Mouse (Mus musculus): ENCODE measurements at regions not wholly inside any gene's neighbourhood (a gene's known extent, or its start where the extent isn't known, plus 50 kb on each side); places are given as distances from the start of the nearest gene placed in this dataset.
"Not testable (repeated sequence)": the region's sequence is repeated elsewhere in the genome, so short reads cannot be mapped to it uniquely, and the experiment has no call there.

GRCm38 (mm10) chr3:40339492-40340030, 191.5 kb upstream of the Intu start:
- H3K9me3 ChIP-seq (ENCODE audit: control insufficient read depth, low read length): no peaks in the 10 kb centered on the region
- no peak overlapping the region for H3K9ac ChIP-seq (ENCODE audit: low read length)
- WGBS: 91% methylated on average over 5 of the region's 5 CpGs
- H3K4me3 ChIP-seq (ENCODE audit: low read depth, low read length): no peak overlapping the region
- H3K4me2 ChIP-seq (ENCODE audit: low read length): no peak overlapping the region
- H3K4me1 ChIP-seq (replicated peaks; ENCODE audit: control insufficient read depth, insufficient read depth, low read length): no peaks in the 10 kb centered on the region
- H3K27me3 ChIP-seq (replicated peaks; ENCODE audit: control insufficient read depth, insufficient read depth, low read length): no peaks in the 10 kb centered on the region
- H3K27ac ChIP-seq (ENCODE audit: low read depth): no peak overlapping the region
- no peak for DNase-seq (ENCODE audit: low spot score)
- H3K36me3 ChIP-seq (ENCODE audit: control insufficient read depth, insufficient read depth, low read length): no peaks in the 10 kb centered on the region
- ATAC-seq (replicated peaks; ENCODE audit: low FRiP score, low TSS enrichment, low read depth): no peak

DNA sequence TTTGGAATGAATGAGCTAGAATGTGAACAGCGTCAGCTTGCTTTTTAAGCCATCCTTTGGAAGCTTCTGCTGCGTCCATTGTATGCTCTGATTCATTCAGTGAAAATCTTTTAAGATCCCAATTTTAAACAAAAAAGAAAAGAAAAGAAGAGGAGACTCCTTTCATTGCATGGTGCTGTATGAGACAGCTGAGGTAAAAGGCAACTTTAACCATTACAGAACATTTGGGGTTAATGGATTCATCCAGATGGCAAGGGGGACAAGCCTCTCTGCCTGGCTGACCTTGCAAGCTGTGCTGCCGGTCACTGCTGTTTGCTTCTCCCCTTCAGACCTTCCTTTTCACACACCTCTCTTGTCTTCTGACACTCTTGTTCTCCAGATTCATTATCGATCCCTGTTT, 176.0 kb upstream of the Intu start:
- Histone ChIP-seq H3K27ac (ENCODE audit: low read depth) (no peak overlapping the region), H3K9me3 (ENCODE audit: control insufficient read depth, low read length) (no peaks in the 10 kb centered on the region), H3K9ac (ENCODE audit: low read length) (no peak overlapping the region), H3K4me3 (ENCODE audit: low read depth, low read length) (no peak overlapping the region), H3K27me3 (replicated peaks; ENCODE audit: control insufficient read depth, insufficient read depth, low read length) (no peaks in the 10 kb centered on the region), H3K4me1 (replicated peaks; ENCODE audit: control insufficient read depth, insufficient read depth, low read length) (no peaks in the 10 kb centered on the region), H3K4me2 (ENCODE audit: low read length) (no peak overlapping the region), H3K36me3 (ENCODE audit: control insufficient read depth, insufficient read depth, low read length) (no peaks in the 10 kb centered on the region)
- DNase-seq (ENCODE audit: low spot score): no peak
- ATAC-seq (replicated peaks; ENCODE audit: low FRiP score, low TSS enrichment, low read depth): no peak
- 79% methylated on average over 4 of the region's 4 CpGs for WGBS

GRCm38 (mm10) chr3:40368421-40368820, 162.7 kb upstream of the Intu start:
- no peak for ATAC-seq (replicated peaks; ENCODE audit: low FRiP score, low TSS enrichment, low read depth)
- WGBS: 85% methylated on average over 4 of the region's 4 CpGs

DNA sequence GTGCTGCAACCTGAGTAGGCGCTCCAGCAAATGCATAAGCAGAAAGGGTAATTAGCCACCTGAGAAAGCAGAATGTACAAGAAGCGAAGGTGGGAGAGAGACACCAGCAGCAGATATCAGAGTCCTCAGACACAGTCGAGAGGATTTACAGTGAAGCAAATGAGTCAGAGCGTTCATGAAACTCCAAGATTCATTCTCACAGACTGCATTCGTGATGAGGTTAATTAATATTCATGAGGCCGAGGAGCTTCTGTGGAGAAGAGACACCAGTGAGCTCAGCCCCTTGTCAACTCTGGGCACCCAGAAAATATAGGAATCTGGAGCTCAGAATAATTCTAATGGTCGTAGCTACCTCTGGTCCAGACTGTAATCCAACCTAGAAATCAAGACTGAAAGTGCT, 159.7 kb upstream of the Intu start:
- no peak for ATAC-seq (replicated peaks; ENCODE audit: low FRiP score, low TSS enrichment, low read depth)
- no peak overlapping the region for H3K4me3 ChIP-seq (ENCODE audit: low read depth, low read length)
- H3K9me3 ChIP-seq (ENCODE audit: control insufficient read depth, low read length): no peaks in the 10 kb centered on the region
- no peak overlapping the region for H3K9ac ChIP-seq (ENCODE audit: low read length)
- H3K4me2 ChIP-seq (ENCODE audit: low read length): no peak overlapping the region
- no peaks in the 10 kb centered on the region for H3K27me3 ChIP-seq (replicated peaks; ENCODE audit: control insufficient read depth, insufficient read depth, low read length)
- no peaks in the 10 kb centered on the region for H3K36me3 ChIP-seq (ENCODE audit: control insufficient read depth, insufficient read depth, low read length)
- no peak for DNase-seq (ENCODE audit: low spot score)
- H3K27ac ChIP-seq (ENCODE audit: low read depth): no peak overlapping the region
- no peaks in the 10 kb centered on the region for H3K4me1 ChIP-seq (replicated peaks; ENCODE audit: control insufficient read depth, insufficient read depth, low read length)
- WGBS: 56% methylated on average over 7 of the region's 7 CpGs

More at GRCm38 (mm10) chr3:40368421-40368820, 162.7 kb upstream of the Intu start:
- H3K4me1 ChIP-seq (replicated peaks; ENCODE audit: control insufficient read depth, insufficient read depth, low read length): no peaks in the 10 kb centered on the region
- H3K36me3 ChIP-seq (ENCODE audit: control insufficient read depth, insufficient read depth, low read length): no peaks in the 10 kb centered on the region
- H3K4me2 ChIP-seq (ENCODE audit: low read length): no peak overlapping the region
- H3K27ac ChIP-seq (ENCODE audit: low read depth): no peak overlapping the region
- H3K9me3 ChIP-seq (ENCODE audit: control insufficient read depth, low read length): no peaks in the 10 kb centered on the region
- no peak overlapping the region for H3K9ac ChIP-seq (ENCODE audit: low read length)
- no peak for DNase-seq (ENCODE audit: low spot score)
- H3K4me3 ChIP-seq (ENCODE audit: low read depth, low read length): no peak overlapping the region
- no peaks in the 10 kb centered on the region for H3K27me3 ChIP-seq (replicated peaks; ENCODE audit: control insufficient read depth, insufficient read depth, low read length)

DNA sequence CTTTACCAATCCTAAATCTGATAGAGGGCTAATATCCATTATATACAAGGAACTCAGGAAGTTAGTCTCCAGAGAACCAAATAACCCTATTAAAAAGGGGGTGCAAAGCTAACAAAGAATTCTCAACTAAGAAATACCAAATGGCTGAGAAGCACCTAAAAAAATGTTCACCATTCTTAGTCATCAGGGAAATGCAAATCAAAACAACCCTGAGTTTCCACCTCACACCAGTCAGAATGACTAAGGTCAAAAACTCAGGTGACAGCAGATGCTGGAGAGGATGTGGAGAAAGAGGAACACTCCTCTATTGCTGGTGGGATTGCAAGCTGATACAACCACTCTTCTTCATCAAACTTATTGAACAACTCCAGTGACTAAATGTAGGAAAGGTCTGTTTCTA, 154.9 kb upstream of the Intu start:
- H3K27ac ChIP-seq (ENCODE audit: low read depth); H3K9ac ChIP-seq (ENCODE audit: low read length); DNase-seq (ENCODE audit: low spot score); H3K4me1 ChIP-seq (replicated peaks; ENCODE audit: control insufficient read depth, insufficient read depth, low read length); H3K27me3 ChIP-seq (replicated peaks; ENCODE audit: control insufficient read depth, insufficient read depth, low read length); H3K4me2 ChIP-seq (ENCODE audit: low read length); H3K36me3 ChIP-seq (ENCODE audit: control insufficient read depth, insufficient read depth, low read length); H3K9me3 ChIP-seq (ENCODE audit: control insufficient read depth, low read length); ATAC-seq (replicated peaks; ENCODE audit: low FRiP score, low TSS enrichment, low read depth); H3K4me3 ChIP-seq (ENCODE audit: low read depth, low read length): not testable (repeated sequence)

DNA sequence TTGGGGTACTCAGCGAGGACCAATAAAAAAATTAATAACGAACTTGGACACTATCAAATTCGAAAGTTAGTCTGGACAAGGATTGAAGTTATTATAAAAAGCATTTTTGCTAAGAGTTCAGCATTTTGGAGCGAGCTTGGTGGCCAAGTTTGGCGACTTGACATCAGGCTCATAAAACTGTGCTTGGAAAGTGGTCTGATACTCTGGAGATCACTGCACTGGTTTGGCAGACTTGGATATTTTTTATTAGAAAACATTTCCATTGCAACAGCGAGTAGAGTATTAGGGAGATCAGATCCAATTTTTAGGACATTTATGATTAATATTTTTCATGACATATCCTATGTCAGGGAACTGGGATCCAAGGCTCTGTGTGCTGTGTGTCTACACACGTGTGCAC, 153.7 kb upstream of the Intu start:
- DNase-seq (ENCODE audit: low spot score) (no peak), ATAC-seq (replicated peaks; ENCODE audit: low FRiP score, low TSS enrichment, low read depth) (no peak)
- WGBS: 79% methylated on average over 7 of the region's 7 CpGs
- Histone ChIP-seq H3K4me1 (replicated peaks; ENCODE audit: control insufficient read depth, insufficient read depth, low read length) (no peaks in the 10 kb centered on the region), H3K9me3 (ENCODE audit: control insufficient read depth, low read length) (no peaks in the 10 kb centered on the region), H3K9ac (ENCODE audit: low read length) (no peak overlapping the region), H3K27me3 (replicated peaks; ENCODE audit: control insufficient read depth, insufficient read depth, low read length) (no peaks in the 10 kb centered on the region), H3K4me3 (ENCODE audit: low read depth, low read length) (no peak overlapping the region), H3K4me2 (ENCODE audit: low read length) (no peak overlapping the region), H3K36me3 (ENCODE audit: control insufficient read depth, insufficient read depth, low read length) (no peaks in the 10 kb centered on the region), H3K27ac (ENCODE audit: low read depth) (no peak overlapping the region)

DNA sequence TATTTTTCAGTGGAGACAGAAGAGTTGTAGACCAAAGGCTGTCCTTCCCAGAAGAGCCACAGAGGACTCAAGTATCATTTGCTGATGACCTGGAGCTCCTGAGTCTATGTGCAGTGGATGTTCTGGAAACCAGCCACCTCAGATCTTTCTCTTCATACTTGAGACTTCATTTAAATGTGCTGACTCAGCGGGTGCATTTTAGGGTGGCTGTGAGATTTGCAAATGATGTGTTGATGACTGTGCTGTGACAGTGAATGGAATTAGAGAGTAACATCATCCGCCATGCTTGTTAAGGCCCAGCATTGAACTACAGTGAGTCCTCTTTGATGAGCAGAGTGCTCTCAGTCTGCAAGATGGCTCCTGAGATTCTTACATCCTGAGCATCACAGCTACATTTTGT, 152.0 kb upstream of the Intu start:
- DNase-seq (ENCODE audit: low spot score) (no peak), ATAC-seq (replicated peaks; ENCODE audit: low FRiP score, low TSS enrichment, low read depth) (no peak)
- Histone ChIP-seq H3K4me3 (ENCODE audit: low read depth, low read length) (no peak overlapping the region), H3K9ac (ENCODE audit: low read length) (no peak overlapping the region), H3K27ac (ENCODE audit: low read depth) (no peak overlapping the region), H3K9me3 (ENCODE audit: control insufficient read depth, low read length) (no peaks in the 10 kb centered on the region), H3K27me3 (replicated peaks; ENCODE audit: control insufficient read depth, insufficient read depth, low read length) (no peaks in the 10 kb centered on the region), H3K4me2 (ENCODE audit: low read length) (no peak overlapping the region), H3K36me3 (ENCODE audit: control insufficient read depth, insufficient read depth, low read length) (no peaks in the 10 kb centered on the region), H3K4me1 (replicated peaks; ENCODE audit: control insufficient read depth, insufficient read depth, low read length) (no peaks in the 10 kb centered on the region)
- WGBS: 94% methylated on average over 2 of the region's 2 CpGs

GRCm38 (mm10) chr3:40391631-40392030, 139.5 kb upstream of the Intu start:
- H3K36me3 ChIP-seq (ENCODE audit: control insufficient read depth, insufficient read depth, low read length): no peaks in the 10 kb centered on the region
- WGBS: 50% methylated on average over 6 of the region's 6 CpGs
- ATAC-seq (replicated peaks; ENCODE audit: low FRiP score, low TSS enrichment, low read depth) (no peak), DNase-seq (ENCODE audit: low spot score) (no peak)
- no peak overlapping the region for H3K27ac ChIP-seq (ENCODE audit: low read depth)
- no peaks in the 10 kb centered on the region for H3K4me1 ChIP-seq (replicated peaks; ENCODE audit: control insufficient read depth, insufficient read depth, low read length)
- no peak overlapping the region for H3K4me3 ChIP-seq (ENCODE audit: low read depth, low read length)
- H3K9me3 ChIP-seq (ENCODE audit: control insufficient read depth, low read length): no peaks in the 10 kb centered on the region
- no peaks in the 10 kb centered on the region for H3K27me3 ChIP-seq (replicated peaks; ENCODE audit: control insufficient read depth, insufficient read depth, low read length)
- H3K4me2 ChIP-seq (ENCODE audit: low read length): no peak overlapping the region
- no peak overlapping the region for H3K9ac ChIP-seq (ENCODE audit: low read length)

DNA sequence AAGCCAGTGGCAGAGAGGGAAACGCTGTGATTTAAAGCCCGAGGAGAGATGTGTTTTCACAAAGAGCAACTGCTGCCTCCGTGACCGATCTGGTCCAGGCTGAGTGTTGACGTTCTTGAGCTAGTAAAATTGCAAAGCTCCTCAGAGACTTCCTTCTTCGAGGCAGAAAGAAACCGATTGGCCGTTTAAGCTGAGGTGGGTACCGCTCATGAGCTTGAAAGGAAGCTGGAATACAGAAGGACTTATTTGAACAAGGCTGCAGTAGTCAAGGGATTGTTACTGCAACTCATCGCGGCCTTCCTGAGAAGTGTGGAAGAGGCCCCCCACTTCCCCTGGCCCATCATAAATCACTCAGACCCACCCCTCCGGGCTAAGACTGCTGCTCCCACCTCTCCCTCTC, 132.9 kb upstream of the Intu start:
- ATAC-seq (replicated peaks; ENCODE audit: low FRiP score, low TSS enrichment, low read depth) (0 out of 2 replicates have a peak, but pooled peaks have one; percentile 27), DNase-seq (ENCODE audit: low spot score) (no peak)

More for the DNA sequence above, 132.9 kb upstream of the Intu start:
- Histone ChIP-seq H3K9ac (ENCODE audit: low read length) (no peak overlapping the region), H3K27ac (ENCODE audit: low read depth) (no peak overlapping the region), H3K36me3 (ENCODE audit: control insufficient read depth, insufficient read depth, low read length) (no peaks in the 10 kb centered on the region), H3K4me1 (replicated peaks; ENCODE audit: control insufficient read depth, insufficient read depth, low read length) (0 out of 2 replicates have a peak, but pooled peaks cover 6% of the 10 kb centered on the region), H3K27me3 (replicated peaks; ENCODE audit: control insufficient read depth, insufficient read depth, low read length) (no peaks in the 10 kb centered on the region), H3K4me2 (ENCODE audit: low read length) (peak overlapping the region; percentile 35), H3K4me3 (ENCODE audit: low read depth, low read length) (no peak overlapping the region), H3K9me3 (ENCODE audit: control insufficient read depth, low read length) (no peaks in the 10 kb centered on the region)
- WGBS: 24% methylated on average over 12 of the region's 12 CpGs
